Mouse (Mus musculus): ENCODE data around the gene Pla1a.

DNA sequence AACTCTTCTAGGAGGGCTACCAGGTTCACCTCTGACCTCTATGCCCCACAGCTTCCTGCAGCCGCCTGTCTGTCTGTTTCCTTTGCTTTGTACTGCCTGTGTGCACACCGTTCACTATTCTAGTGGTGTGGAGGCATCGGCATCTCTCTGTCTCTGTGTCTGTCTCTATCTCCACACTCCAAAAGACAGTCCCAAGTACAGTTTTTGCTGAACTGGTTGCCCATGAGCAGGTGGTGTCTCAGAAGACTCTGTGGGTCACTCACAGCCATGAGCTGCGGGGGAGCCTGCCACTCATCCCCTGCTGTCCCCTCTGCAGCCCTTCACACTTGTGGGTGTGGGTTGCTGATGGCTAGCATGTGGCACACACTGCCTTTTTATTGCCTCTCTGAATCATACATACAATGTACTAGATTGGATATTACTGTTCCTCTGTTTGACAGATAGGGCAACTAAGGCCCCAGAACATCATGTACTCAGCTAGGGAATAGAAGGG, 62.9 kb downstream of the Pla1a start:
- TF ChIP-seq CTCF (IDR thresholded peaks at IDR 0.05; ENCODE audit: low read depth, low read length): no peak
- no peak for TF ChIP-seq POLR2A (IDR thresholded peaks at IDR 0.05; ENCODE audit: extremely low read depth, insufficient read depth, low read length)

Measured in liver, adult 2 months (tissue).